Mouse (Mus musculus) Patski (cell line): ENCODE measurements around the gene Kctd15. TPM values are rescaled to one million over a fixed set of nuclear protein-coding genes. Genes with fewer than 3 reads are reported as not detected.

Experiments
- ATAC-seq: fragments of 100-300 bp; one replicate; pipeline ENCODE4 v1.8.0; 2021
- CTCF ChIA-PET: fragments of 350-600 bp; sonication (Branson Sonifier 250); formaldehyde crosslinking; loops from one replicate; lab custom pipeline; 2022; ENCODE audit warnings: inconsistent platforms; lab: Charles Lee
- POLR2A ChIA-PET: fragments of 350-600 bp; sonication (Branson Sonifier 250); formaldehyde crosslinking; loops from one replicate; lab custom pipeline; 2022; ENCODE audit warnings: antibody characterized with exemption, inconsistent platforms; lab: Charles Lee
- DNase-seq: peaks from one replicate; pipeline ENCODE4 v3.0.0-alpha.2; 2011; ENCODE audit warnings: low read depth, low spot score
- H3K27me3 ChIP-seq: fragments of 371-371 bp; one replicate; pipeline ENCODE4 v1.5.1; 2021
- CTCF ChIP-seq: fragments of 100-300 bp; IDR thresholded peaks from one replicate; pipeline ENCODE4 v1.5.1; 2021
- in situ Hi-C: fragments of 300-500 bp; cut with MboI; formaldehyde crosslinking; loops from 3 replicates; pipeline ENCODE4 v1.11.1; 2018; ENCODE audit warnings: low pct_unique_long_range_greater_than_20kb, mixed read lengths
- polyA plus RNA-seq: library from polyadenylated mRNA; unstranded; gene quantifications from one replicate; pipeline ENCODE4 v1.2.3, GENCODE M21; 2021

Kctd15 gene
- polyA plus RNA-seq, 1 experiment from 2014 or later, result 27.1 TPM

DNA sequence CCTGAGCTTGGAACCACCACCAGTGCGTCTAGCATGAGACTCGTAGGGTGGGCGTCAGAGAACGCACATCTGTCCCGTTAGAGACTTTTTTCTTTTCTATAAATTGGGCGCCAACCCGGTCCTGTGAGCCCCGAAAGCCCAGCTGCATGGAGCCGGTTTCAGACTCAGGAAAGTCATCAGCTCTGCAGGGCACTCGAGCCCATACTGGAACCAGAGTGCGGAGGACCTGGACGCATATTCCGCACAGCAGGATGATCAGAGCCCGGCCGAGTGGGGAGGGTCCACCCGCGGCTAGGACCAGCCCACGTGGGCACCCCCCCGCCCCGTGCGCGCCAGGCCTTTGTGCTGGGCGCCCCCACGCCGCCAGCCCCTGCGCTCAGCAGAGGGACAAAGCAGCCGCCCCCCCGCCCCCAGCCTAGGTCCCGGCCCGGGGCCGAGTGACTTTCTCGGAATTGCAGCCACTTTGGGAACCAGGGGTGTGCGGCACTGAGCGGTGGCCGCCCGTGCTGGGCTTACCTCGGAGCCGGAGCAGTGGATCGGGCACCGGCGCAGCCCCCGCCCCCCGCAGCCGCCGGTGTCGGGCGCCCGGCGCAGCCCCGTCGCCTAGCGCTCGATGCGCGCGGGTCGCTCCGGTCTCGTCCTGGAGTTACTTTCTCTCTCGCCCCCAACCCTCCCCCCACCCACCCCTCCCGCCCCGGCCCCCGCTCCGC, 2.6 kb downstream of the Kctd15 start:
- no peaks in the 10 kb centered on the region for H3K27me3 ChIP-seq
- in situ Hi-C loops, result loop anchor here (25.0 kb wide), 1 partner anchor 392 kb away; the partner anchor contains the start of gene Gm6096
- ATAC-seq, result no peak
- POLR2A ChIA-PET, result interaction anchor here (4.4 kb wide), 1 partner anchor 23 kb away, joined by 31 read pairs; no protein-coding TSS in a partner anchor
- no peak for TF ChIP-seq CTCF
- CTCF ChIA-PET, result interaction anchor here (1.5 kb wide), 1 partner anchor 27 kb away, joined by 4 read pairs; no protein-coding TSS in a partner anchor
- DNase-seq, result no peak

DNA sequence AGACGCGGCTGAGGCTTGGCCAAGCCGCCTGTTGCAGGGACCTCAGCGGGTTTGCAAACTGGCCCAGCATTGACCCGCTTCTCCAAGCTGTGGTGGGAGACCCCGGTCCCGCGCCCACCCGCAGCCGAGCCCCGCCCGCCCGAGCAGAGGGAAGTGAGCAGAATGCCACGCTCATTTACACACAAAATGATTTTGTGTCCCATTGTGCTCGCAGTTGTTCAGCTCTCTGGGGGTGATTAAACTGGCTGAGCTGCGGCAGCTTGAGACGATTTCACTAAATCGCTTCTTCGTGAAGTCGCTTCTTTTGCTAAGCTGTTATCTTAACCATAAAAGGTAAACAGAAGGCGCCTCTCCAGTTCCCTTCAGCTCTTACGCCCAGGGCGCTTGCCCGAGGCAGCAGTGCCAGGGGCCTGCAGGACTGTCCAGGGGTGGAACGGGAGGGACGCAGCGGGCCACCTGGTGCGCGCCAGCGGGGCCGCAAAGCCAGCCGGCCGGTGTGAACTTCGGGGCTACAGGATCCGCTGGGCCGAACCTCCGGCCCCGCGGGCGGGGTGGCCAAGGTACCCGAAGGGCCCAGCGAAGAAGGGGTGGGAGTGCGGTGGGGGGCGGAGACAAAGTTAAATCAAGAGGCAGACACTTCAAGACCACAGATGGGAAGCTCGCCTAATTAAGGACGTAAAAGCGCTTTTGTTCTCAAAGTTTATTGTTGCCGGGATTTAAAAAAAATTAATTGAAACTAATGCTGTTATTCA, 3.6 kb downstream of the Kctd15 start:
- DNase-seq, result no peak
- ChIA-PET CTCF (no interaction called here), POLR2A (interaction anchor here (4.4 kb wide), 1 partner anchor 22 kb away, joined by 31 read pairs; no protein-coding TSS in a partner anchor)
- in situ Hi-C loops, result loop anchor here (25.0 kb wide), 1 partner anchor 391 kb away; the partner anchor contains the start of gene Gm6096
- no peak for ATAC-seq
- TF ChIP-seq CTCF, result no peak
- no peaks in the 10 kb centered on the region for H3K27me3 ChIP-seq

DNA sequence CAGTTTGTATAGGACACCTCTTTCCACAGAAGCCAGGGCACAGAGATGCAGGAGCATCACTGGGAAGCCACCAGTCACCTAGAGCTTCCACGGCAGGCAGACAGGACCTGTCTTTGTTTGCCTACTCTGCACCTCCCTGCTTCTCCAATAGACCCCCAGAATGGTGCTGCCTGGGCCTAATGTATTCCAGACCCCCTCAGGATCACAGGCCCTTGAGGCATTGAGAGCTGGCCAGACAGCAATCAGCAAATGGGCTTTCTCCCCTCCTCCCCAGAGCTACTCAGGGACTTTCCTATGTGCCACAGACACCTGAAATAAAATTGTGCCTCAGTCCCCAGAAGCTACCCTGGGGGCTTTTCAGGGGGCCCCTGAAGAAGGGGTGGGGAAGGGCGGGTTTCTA, 5.2 kb downstream of the Kctd15 start:
- no peak for TF ChIP-seq CTCF
- in situ Hi-C loops, result loop anchor here (25.0 kb wide), 1 partner anchor 389 kb away; the partner anchor contains the start of gene Gm6096
- DNase-seq (no peak), ATAC-seq (no peak)
- ChIA-PET POLR2A (no interaction called here), CTCF (no interaction called here)
- no peaks in the 10 kb centered on the region for H3K27me3 ChIP-seq

DNA sequence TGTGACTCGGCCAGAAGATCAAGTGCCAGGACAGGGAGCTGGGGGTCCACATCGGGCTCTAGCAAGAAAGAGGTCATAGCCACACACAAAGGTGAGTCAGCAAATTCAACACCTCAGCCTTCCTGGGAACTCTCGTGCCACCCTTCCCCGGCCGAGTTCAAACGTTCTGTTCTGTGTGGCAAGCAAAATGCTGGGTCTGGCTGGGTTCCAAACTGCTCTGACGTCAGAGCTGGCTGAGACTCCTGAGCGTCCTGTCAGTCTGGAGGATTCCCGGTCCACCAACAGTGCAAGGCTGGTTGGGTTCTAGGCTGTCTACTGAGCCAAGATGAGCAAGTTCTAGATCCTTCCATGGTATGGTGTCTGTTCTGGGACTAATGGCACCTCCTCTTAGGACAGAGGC, 9.5 kb downstream of the Kctd15 start:
- no peak for DNase-seq
- CTCF ChIA-PET, result no interaction called here

DNA sequence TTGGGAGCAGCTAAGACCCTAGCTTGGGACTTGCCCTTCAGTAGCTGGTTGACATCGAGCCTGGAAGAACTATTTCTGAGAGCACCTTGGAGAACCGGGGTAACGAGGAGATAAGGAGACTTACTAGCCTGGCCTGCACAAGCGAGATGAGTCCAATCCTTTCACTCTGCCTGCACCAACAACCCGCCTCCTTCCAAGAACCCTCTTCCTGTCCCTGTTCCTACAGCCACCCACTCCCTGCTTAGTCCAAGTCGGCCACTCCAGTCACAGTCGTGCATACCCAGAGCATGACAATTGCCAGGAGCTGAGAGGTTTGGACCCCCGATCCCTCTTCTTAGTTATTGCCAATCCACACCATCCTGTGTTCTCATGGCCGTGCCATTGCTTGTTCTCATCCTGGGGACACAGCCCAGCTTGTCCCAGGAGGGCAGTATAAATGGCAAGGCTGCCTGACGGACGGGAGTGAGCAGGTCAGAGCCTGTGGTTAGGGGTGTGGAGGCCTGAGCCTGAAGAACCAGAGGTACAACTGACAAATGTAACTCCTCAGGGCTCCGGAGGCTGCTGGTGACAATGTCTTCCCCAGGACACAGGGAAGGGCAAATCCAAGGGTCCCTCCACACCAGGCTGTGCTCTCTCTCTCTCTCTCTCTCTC, 10.3 kb downstream of the Kctd15 start:
- POLR2A ChIA-PET, result interaction anchor here (1.9 kb wide), 1 partner anchor 15 kb away, joined by 4 read pairs; no protein-coding TSS in a partner anchor
- DNase-seq (no peak), ATAC-seq (no peak)
- TF ChIP-seq CTCF, result no peak
- CTCF ChIA-PET, result interaction anchor here (1.2 kb wide), 1 partner anchor 13 kb away, joined by 5 read pairs; no protein-coding TSS in a partner anchor
- no peaks in the 10 kb centered on the region for H3K27me3 ChIP-seq
- in situ Hi-C loops, result no loop called here

More for the DNA sequence above, 9.5 kb downstream of the Kctd15 start:
- ATAC-seq, result no peak
- H3K27me3 ChIP-seq, result no peaks in the 10 kb centered on the region
- TF ChIP-seq CTCF, result no peak
- POLR2A ChIA-PET, result interaction anchor here (1.9 kb wide), 1 partner anchor 15 kb away, joined by 4 read pairs; no protein-coding TSS in a partner anchor
- in situ Hi-C loops, result no loop called here

DNA sequence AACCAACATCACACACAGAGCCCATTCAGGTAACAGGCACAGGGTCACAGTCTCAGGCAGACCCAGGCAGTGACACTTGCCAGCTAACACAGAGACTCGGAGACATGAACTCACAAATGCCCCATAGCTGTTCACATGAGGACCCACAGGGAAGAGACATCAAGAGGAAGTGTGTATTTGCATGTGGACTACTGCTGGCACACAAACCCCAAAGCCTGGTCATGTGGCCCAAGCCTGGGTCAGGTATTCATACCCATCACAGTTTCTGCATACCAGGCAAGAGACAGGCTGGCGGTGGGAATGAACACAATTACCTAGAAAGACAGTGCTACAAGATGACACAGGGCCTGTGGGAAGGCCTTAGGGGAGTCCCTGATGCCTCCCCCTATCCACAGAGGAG, 10.9 kb downstream of the Kctd15 start:
- POLR2A ChIA-PET, result interaction anchor here (1.9 kb wide), 1 partner anchor 14 kb away, joined by 4 read pairs; no protein-coding TSS in a partner anchor
- ATAC-seq, result no peak
- TF ChIP-seq CTCF, result no peak
- DNase-seq, result no peak
- in situ Hi-C loops, result no loop called here
- H3K27me3 ChIP-seq, result no peaks in the 10 kb centered on the region
- CTCF ChIA-PET, result interaction anchor here (1.2 kb wide), 1 partner anchor 13 kb away, joined by 5 read pairs; no protein-coding TSS in a partner anchor

DNA sequence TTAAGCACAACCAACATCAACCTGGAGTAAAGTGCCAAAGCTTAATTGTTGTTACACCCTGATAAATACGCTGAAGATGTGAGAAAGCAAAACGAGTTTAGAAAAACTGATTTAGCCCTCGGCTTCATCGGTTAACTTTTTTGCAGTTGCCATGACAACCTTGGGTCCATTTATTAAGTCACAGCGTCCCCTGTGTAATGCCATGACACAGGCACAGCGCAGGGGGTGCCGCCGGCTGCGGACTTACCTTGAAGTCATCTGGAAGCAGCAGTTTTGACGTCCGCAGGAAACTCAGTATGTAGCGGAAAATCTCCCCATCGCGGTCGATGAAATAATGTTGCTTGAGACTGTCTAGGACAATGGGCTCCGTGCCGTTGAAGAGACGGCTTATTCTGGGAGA, 11.9 kb downstream of the Kctd15 start:
- ATAC-seq, result no peak
- TF ChIP-seq CTCF, result no peak
- CTCF ChIA-PET, result interaction anchor here (0.8 kb wide), 1 partner anchor 11 kb away, joined by 3 read pairs; no protein-coding TSS in a partner anchor
- in situ Hi-C loops, result no loop called here
- POLR2A ChIA-PET, result no interaction called here
- no peak for DNase-seq
- H3K27me3 ChIP-seq, result no peaks in the 10 kb centered on the region

DNA sequence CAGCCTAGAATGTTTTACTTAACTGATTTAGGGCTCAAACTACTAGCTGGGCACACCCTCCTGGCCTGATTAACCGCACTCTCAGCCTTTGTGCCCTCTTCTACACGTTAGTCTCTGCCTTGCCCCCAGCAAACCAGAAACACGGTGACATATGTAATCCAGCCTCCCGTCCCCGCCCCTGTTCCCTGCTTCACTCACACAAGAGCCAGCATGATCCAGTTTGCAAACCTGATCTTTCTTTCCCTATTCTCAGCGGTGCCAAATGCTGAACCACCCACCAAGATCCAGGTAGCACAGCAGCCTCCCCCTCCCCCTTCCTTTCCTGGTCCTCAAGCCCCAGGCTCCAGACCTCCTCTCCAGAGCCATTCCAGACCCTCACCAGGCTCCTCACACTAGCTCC, 13.2 kb downstream of the Kctd15 start:
- H3K27me3 ChIP-seq, result no peaks in the 10 kb centered on the region
- ChIA-PET POLR2A (interaction anchor here (1.2 kb wide), 1 partner anchor 11 kb away, joined by 3 read pairs; no protein-coding TSS in a partner anchor), CTCF (no interaction called here)
- DNase-seq (no peak), ATAC-seq (no peak)
- TF ChIP-seq CTCF, result no peak
- in situ Hi-C loops, result no loop called here

DNA sequence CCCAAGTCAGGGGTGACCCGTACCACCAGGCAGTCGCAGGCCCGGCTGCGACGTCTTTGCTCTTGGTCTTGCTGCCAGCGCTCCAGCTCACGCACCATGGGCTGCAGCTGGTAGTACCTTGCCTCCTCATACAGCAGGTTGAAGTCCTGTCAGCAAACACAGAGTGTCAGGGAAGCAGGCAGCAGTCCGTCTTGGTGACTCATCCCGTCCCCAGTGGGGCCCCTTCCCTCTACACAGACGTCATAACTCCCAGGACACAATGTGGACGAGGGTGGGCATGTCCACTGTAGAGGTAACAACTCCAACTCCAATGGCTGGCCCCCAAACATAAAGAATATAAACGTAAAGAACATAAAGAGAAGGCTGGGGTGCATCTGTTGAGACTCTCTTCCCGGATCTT, 14.6 kb downstream of the Kctd15 start:
- H3K27me3 ChIP-seq, result no peaks in the 10 kb centered on the region
- DNase-seq, result no peak
- no peak for TF ChIP-seq CTCF
- ChIA-PET POLR2A (no interaction called here), CTCF (no interaction called here)
- in situ Hi-C loops, result no loop called here
- ATAC-seq, result no peak

DNA sequence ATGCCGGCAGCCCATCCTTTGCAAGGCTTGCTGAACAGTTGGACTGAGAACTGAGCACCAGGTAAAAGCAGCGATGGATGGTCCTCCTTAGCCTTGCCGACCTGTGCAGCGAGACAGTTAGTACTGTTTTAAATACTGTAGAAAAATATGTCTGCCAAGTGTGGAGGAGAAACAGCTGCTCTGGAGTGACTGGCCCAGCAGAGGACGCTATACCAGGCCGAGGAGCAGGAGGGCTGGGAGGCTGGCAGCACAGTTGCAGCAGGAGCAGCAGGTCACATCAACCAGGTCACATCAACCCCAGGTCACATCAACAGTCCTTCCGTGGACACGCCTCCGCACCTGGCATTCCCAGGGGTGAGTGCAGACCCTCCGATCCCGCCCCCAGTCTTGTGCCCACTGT, 16.7 kb downstream of the Kctd15 start:
- in situ Hi-C loops, result no loop called here
- no peak for TF ChIP-seq CTCF
- ChIA-PET CTCF (interaction anchor here (1.0 kb wide), 1 partner anchor 15 kb away, joined by 3 read pairs; no protein-coding TSS in a partner anchor), POLR2A (interaction anchor here (0.6 to 1.3 kb wide), 2 partner anchors 9 to 42 kb away, joined by 3 to 4 read pairs; no protein-coding TSS in a partner anchor)
- no peaks in the 10 kb centered on the region for H3K27me3 ChIP-seq
- no peak for DNase-seq
- ATAC-seq, result no peak
